Mouse (Mus musculus) testis, adult 2 months (tissue): ENCODE data around the gene Gdf15. TPM values are rescaled to one million over a fixed set of nuclear protein-coding genes. Genes with fewer than 3 reads are reported as not detected.

ENCODE experiments used
- H3K27ac ChIP-seq: fragments of 200-500 bp; 2 replicates; pipeline ENCODE4 v1.5.1; 2012; ENCODE audit warnings: low read depth, low read length; ENCODE audit not compliant: control insufficient read depth, insufficient read depth
- H3K27me3 ChIP-seq: fragments of 200-500 bp; 2 replicates; pipeline ENCODE4 v1.6.1; 2012; ENCODE audit warnings: mild to moderate bottlenecking, low read length, moderate library complexity; ENCODE audit not compliant: control insufficient read depth, insufficient read depth
- H3K36me3 ChIP-seq: fragments of 200-500 bp; 2 replicates; pipeline ENCODE4 v1.6.1; 2012; ENCODE audit warnings: mild to moderate bottlenecking, low read length; ENCODE audit not compliant: control insufficient read depth, insufficient read depth
- H3K4me1 ChIP-seq: fragments of 200-500 bp; 2 replicates; pipeline ENCODE4 v1.6.1; 2012; ENCODE audit warnings: low read length; ENCODE audit not compliant: control insufficient read depth, insufficient read depth
- H3K4me3 ChIP-seq: fragments of 200-500 bp; 2 replicates; pipeline ENCODE4 v1.5.1; 2012; ENCODE audit warnings: low read depth, mild to moderate bottlenecking, low read length, moderate library complexity, mixed read lengths; ENCODE audit not compliant: control insufficient read depth
- CTCF ChIP-seq: fragments of 200-500 bp; IDR thresholded peaks from 2 replicates; pipeline ENCODE4 v1.5.1; 2012; ENCODE audit warnings: low read depth, mild to moderate bottlenecking, inconsistent platforms, low read length, moderate library complexity; ENCODE audit not compliant: control insufficient read depth, insufficient read depth, insufficient replicate concordance
- POLR2A ChIP-seq: fragments of 200-500 bp; IDR thresholded peaks from 2 replicates; pipeline ENCODE4 v1.6.1; 2012; ENCODE audit warnings: low read depth, mild to moderate bottlenecking, inconsistent platforms, low read length, moderate library complexity; ENCODE audit not compliant: control insufficient read depth
- polyA plus RNA-seq: library from polyadenylated mRNA; depleted of rRNA; stranded (reverse); fragments of >200 nt; gene quantifications from 2 replicates; pipeline ENCODE4 v1.2.3, GENCODE M21; 2012

Gdf15 gene
- polyA plus RNA-seq, 1 experiment: 1.3 TPM

- Histone ChIP-seq H3K4me3 (peak overlapping the region; percentile 50), H3K36me3 (no peaks in the 10 kb centered on the region), H3K27me3 (no peaks in the 10 kb centered on the region), H3K27ac (peak overlapping the region; percentile 26; the same call in 1 of the 2 replicates), H3K4me1 (peaks cover 82% of the 10 kb centered on the region)
- TF ChIP-seq POLR2A (no peak), CTCF (no peak)
Measured at GRCm38 (mm10) chr8:70597417-70598272, 34.6 kb downstream of the Gdf15 start.

GRCm38 (mm10) chr8:70596775-70597416 is 35.4 kb downstream of the Gdf15 start:
- H3K4me3 ChIP-seq: no peak overlapping the region; the same call in 1 of the 2 replicates
- H3K27ac ChIP-seq: no peak overlapping the region
- peaks cover 80% of the 10 kb centered on the region for H3K4me1 ChIP-seq
- TF ChIP-seq CTCF (no peak), POLR2A (no peak)
- H3K27me3 ChIP-seq: no peaks in the 10 kb centered on the region
- no peaks in the 10 kb centered on the region for H3K36me3 ChIP-seq

- Histone ChIP-seq H3K4me3 (no peak overlapping the region), H3K36me3 (no peaks in the 10 kb centered on the region), H3K27ac (no peak overlapping the region), H3K4me1 (peaks cover 73% of the 10 kb centered on the region), H3K27me3 (no peaks in the 10 kb centered on the region)
- TF ChIP-seq POLR2A: no peak; the same call in 1 of the 2 replicates
- TF ChIP-seq CTCF: no peak; the same call in 1 of the 2 replicates
Measured at GRCm38 (mm10) chr8:70596216-70596615, 36.0 kb downstream of the Gdf15 start.

- TF ChIP-seq CTCF: no peak
Measured at GRCm38 (mm10) chr8:70595811-70596210, 36.4 kb downstream of the Gdf15 start.

GRCm38 (mm10) chr8:70594621-70595564 is 37.4 kb downstream of the Gdf15 start:
- H3K36me3 ChIP-seq: no peaks in the 10 kb centered on the region
- H3K4me3 ChIP-seq: peak overlapping the region; percentile 94
- peak overlapping the region; percentile 96 for H3K27ac ChIP-seq
- peak; percentile 5 for TF ChIP-seq POLR2A
- TF ChIP-seq CTCF: no peak
- H3K4me1 ChIP-seq: peaks cover 61% of the 10 kb centered on the region
- no peaks in the 10 kb centered on the region for H3K27me3 ChIP-seq

More at GRCm38 (mm10) chr8:70595811-70596210, 36.4 kb downstream of the Gdf15 start:
- Histone ChIP-seq H3K27me3 (no peaks in the 10 kb centered on the region), H3K4me1 (peaks cover 70% of the 10 kb centered on the region), H3K4me3 (peak overlapping the region; percentile 94), H3K36me3 (no peaks in the 10 kb centered on the region), H3K27ac (no peak overlapping the region; the same call in 1 of the 2 replicates)

GRCm38 (mm10) chr8:70593961-70594609 is 38.2 kb downstream of the Gdf15 start, which contains the start of gene Isyna1:
Gene Isyna1 (plus strand): TSS chr8:70594373.
- TF ChIP-seq CTCF (no peak), POLR2A (peak; percentile 96)
- H3K4me1 ChIP-seq: peaks cover 53% of the 10 kb centered on the region
- peak within 1 kb of the TSS; percentile 96 for H3K27ac ChIP-seq
- H3K36me3 ChIP-seq: no peaks in the 10 kb centered on the region
- peak within 1 kb of the TSS; percentile 94 for H3K4me3 ChIP-seq
- H3K27me3 ChIP-seq: no peaks in the 10 kb centered on the region

- TF ChIP-seq CTCF (no peak), POLR2A (no peak)
- Histone ChIP-seq H3K4me1 (peaks cover 44% of the 10 kb centered on the region), H3K36me3 (no peaks in the 10 kb centered on the region), H3K27ac (peak overlapping the region; percentile 91), H3K4me3 (peak overlapping the region; percentile 94), H3K27me3 (no peaks in the 10 kb centered on the region)
Measured at GRCm38 (mm10) chr8:70593173-70593572, 39.1 kb downstream of the Gdf15 start.
